Mouse (Mus musculus) T-helper 1 cell (primary cell): ENCODE data around the gene Rpl24.
"Not testable (repeated sequence)": the region's sequence is repeated elsewhere in the genome, so short reads cannot be mapped to it uniquely, and the experiment has no call there.

Experiments used
- in situ Hi-C: fragments of 300-600 bp; cut with MboI, MseI; formaldehyde crosslinking; loops from one replicate; pipeline ENCODE4 v1.15.1; 2025; ENCODE audit warnings: high pct_unique_total_duplicates

The Rpl24 gene

GRCm38 (mm10) chr16:55966212-55966871 is at the start of gene Rpl24:
Rpl24 (plus strand) TSS chr16:55966275.
- in situ Hi-C loops: no loop called here

- in situ Hi-C loops: no loop called here
Measured at GRCm38 (mm10) chr16:55922079-55922478, 44.0 kb upstream of the Rpl24 start.

GRCm38 (mm10) chr16:55924010-55924409 is 42.1 kb upstream of the Rpl24 start:
- in situ Hi-C loops: no loop called here

DNA sequence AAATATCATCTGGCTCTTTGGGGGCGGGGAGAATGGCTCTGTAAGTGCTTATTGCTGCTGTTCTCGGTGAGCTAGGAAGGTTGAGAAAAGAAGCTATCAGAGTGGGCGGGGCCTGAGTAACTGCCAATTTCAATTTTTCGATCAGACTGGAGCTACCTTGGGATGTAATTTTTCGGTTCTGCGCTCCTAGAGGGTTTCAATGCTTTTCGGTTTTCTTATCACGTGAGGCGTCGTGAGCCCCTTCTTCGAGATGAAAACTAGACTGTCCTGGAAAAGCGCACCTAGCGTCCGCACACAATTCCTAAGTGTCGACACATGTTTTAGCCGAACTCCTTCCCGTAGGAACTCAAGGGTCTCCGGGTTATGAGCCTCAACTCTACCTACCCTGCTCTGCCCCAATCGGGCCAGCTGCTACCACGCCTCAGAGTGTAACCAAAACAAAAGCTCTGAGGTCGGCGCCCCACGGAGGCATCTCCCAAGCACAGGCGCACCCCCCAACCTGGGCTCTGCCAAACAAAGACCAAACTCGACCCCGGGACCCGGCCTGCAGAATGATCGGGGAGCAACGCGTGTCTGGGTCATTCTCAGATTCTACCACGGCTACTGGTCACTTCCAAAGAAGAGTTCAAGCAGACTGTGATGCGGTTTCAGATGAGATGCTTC is 32.3 kb upstream of the Rpl24 start:
- in situ Hi-C loops: loop anchor here (25.0 kb wide), 1 partner anchor 778 kb away; the partner anchor contains the start of gene Tfg

DNA sequence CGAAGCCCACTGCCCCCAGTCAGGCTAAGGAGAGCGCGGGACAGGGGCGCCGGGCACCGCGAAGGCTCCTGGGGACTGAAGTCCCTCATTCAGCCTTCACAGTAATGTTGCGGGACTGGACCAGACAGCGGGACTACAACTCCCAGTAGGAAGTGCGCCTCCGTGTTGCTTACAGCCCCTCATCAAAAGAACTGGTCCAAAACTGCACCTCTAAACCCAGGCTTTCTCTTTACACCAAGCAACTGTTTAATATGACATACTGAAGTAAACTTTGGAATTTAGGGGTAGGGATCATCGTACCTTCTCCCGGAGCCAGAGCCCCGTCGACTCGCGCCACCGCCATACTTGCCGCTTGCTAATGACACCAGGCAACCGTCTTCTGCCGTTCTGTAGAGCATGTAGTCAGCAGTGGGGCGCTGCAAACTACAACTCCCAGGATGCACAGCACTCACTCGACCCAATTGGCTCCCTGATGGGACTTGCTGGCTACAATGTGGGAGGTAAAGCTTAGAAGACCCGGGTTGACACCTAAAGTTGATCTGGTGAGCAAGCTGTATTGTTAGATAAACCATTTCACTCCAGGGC is 31.5 kb upstream of the Rpl24 start, which contains the start of gene Cep97:
Gene Cep97, minus strand, starts transcription at position 403 of the 585 bp plus-strand sequence.
- in situ Hi-C loops: loop anchor here (25.0 kb wide), 1 partner anchor 778 kb away; the partner anchor contains the start of gene Tfg

GRCm38 (mm10) chr16:55938761-55939160 is 27.3 kb upstream of the Rpl24 start:
- in situ Hi-C loops: loop anchor here (25.0 kb wide), 1 partner anchor 774 kb away; the partner anchor contains the start of gene Tfg

DNA sequence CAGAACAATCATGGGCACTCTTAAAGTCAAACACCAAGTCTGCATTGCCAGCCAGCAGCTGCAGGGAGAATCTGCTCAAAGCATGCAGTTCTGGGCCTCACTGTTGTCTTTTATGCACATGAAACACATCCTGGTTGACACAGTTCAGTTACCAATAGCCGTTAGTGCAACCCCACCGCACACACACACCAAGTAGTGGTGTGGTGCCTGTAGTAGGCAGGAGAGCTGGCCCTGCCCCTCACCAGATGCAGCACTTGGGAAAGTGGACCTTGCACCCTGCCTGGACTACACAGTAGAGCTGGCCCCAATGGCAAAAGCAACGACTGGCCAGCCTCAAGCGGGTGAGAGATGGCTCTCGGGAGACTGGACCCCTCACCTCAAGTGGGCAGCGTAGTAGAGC is 26.4 kb upstream of the Rpl24 start:
- in situ Hi-C loops: loop anchor here (25.0 kb wide), 1 partner anchor 773 kb away; the partner anchor contains the start of gene Tfg

DNA sequence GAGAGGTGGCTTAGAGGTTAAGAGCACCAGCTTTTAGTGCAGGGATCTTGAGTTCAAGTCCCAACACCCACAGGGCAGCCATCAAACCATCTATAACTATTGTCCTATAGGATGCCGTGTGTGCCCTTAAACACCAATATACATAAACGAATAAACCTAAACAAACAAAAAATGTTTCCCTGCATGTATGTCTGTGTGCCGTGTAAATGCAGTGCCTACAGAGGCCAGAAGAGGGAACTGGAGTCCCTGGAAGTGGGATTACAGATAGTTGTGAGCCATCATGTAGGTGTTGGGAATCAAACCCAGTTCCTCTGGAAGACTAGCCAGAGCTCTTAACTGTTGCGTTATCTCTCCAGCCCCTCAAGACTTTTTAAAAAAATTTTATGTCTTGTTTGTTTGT is 25.3 kb upstream of the Rpl24 start:
- in situ Hi-C loops: loop anchor here (25.0 kb wide), 1 partner anchor 772 kb away; the partner anchor contains the start of gene Tfg

GRCm38 (mm10) chr16:55947266-55947665 is 18.8 kb upstream of the Rpl24 start:
- in situ Hi-C loops: loop anchor here (25.0 kb wide), 1 partner anchor 765 kb away; the partner anchor contains the start of gene Tfg

DNA sequence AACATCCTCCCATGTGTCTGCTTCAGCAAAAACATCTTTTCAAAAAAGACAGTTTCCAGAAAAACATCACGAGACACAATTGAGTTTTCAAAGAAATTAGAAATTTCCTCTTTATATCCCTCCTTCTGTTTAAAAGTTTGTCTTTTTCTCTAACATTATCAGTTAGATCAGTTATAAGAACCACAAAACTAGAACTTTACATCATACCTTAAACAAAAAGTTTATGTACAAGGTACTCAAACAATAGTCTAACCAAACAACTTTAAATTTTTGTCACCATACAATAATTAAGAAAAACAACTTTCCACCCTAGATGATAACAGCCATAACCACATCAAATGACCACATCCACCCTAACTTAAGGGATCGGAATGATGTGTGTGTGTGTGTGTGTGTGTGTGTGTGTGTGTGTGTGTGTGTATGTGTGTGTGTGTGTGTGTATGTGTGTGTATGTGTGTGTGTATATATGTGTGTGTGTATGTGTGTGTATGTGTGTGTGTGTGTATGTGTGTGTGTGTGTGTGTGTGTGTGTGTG is 18.1 kb upstream of the Rpl24 start:
- in situ Hi-C loops: loop anchor here (25.0 kb wide), 1 partner anchor 764 kb away; the partner anchor contains the start of gene Tfg

DNA sequence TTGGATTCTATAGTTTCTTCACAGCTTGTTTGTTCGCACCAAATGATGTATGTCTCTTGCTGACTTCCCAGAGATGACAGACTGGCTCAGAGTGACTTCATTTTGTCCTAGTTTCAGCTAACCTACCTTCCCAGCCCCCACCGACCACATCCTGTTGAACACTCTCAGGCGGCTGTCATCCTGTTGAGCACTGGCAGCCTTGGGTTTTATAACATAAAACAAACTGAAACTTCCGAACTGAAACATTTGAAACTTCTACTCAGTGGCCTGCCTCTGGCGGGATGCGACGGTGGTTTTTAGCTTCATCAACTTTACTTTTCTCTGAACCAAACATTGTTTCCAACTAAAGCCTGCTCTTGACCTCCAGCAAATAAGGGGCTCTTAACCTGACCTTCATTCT is 17.1 kb upstream of the Rpl24 start:
- in situ Hi-C loops: loop anchor here (25.0 kb wide), 1 partner anchor 763 kb away; the partner anchor contains the start of gene Tfg

DNA sequence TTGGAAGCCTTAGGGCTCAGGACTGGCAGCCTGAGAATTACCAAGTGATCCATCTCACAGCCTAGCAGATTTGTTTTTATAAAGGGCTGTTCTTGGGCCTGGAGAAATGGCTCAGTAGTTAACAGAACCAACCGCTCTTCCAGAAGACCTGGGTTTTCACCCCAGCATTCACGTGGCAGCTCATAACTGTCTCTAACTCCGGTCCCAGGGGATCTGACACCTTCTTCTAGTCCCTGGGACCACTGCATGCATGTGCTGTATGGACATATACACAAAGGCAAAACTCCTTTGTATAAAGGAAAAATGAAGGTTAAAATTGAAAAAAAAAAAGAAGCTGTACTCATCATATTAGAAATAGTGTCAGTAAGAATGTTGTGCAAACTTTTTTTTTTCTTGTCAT is 15.6 kb upstream of the Rpl24 start:
- in situ Hi-C loops: no loop called here

DNA sequence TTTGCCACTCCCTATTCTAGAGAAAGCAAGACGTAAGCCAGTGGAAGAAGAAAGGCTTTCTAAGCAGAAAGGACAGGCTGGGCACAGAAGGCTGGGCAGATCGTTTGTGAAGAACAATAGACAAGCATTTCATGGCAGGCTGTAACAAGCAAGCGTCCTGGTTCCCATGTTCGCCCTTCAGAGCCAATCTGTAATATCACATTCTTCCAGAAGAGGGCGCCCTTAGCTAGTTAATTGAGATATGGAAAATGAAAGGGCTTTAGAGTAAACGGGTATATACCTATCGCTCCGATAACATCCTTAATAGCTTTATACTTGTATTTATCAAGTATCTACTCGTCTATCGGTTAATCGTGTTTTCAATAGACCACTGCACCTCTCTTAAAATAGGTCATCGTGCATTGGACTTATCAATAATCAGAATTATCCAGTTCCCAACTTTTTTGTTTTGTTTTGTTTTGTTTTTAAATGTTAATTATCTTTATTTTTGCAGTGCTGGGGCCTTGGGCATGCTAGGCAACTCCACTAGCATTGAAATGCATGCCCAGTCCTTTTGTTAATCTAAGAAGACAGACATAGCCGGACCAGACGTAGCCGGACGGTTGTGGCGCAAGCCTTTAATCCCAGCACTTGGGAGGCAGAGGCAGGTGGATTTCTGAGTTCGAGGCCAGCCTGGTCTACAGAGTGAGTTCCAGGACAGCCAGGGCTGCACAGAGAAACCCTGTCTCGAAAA is 15.0 kb upstream of the Rpl24 start:
- in situ Hi-C loops: no loop called here

DNA sequence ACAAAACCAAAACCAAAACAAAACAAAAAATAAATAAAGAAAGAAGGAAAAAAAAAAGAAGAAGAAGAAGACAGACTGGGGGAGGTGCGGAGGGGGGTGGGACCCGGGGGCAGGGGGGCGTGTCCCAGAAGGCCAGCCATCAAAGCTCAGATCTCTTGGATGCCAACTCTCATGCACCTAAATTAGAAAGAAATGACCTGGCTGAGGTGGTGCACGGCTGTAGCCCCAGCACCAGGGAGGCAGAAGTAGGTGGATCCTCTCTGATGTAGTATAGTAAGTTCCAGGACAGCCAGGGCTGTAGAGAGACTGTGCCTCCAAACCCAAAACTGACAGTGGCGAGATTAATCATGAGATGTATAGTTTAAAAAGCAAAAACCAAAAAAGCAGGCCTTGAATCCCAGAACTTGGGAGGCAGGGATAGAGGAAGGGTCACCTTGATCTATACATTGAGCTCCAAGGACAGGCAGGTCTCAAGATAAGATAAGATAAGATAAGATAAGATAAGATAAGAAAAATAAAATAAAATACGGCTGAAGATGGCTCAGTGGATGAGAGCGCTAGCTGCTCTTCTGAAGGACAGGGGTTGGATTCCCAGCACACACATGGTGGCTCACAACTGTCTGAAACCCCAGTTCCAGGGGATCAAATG is 14.3 kb upstream of the Rpl24 start:
- in situ Hi-C loops: no loop called here

- in situ Hi-C loops: no loop called here
Measured at GRCm38 (mm10) chr16:55952771-55953170, 13.3 kb upstream of the Rpl24 start.

- in situ Hi-C loops: not testable (repeated sequence)
Measured at GRCm38 (mm10) chr16:55954196-55954595, 11.9 kb upstream of the Rpl24 start.

DNA sequence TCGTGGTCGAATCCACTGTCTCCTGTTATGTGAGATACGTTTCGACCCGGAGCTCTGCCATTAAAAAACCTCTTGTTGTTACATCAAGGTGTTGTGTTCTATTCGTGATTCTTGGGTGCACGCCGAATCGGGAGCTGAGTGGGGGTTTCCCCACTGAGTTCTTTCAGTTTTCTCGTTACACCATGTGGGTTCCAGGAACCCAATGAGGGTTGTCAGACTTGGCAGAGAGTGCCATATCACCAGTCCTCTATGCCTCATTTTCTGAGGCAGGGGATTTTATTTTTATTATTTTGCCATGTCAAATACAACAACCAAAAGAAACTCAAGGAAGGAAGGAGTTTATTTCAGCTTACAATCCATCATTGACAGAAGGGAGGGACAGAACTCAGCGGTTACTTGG is 3.0 kb upstream of the Rpl24 start:
- in situ Hi-C loops: loop anchor here (5.0 kb wide), 1 partner anchor 104 kb away; no protein-coding TSS in a partner anchor

- in situ Hi-C loops: loop anchor here (5.0 kb wide), 1 partner anchor 103 kb away; no protein-coding TSS in a partner anchor
Measured at GRCm38 (mm10) chr16:55964126-55964949, 1.7 kb upstream of the Rpl24 start.

- in situ Hi-C loops: no loop called here
Measured at GRCm38 (mm10) chr16:55967221-55967620, 1.1 kb downstream of the Rpl24 start.

DNA sequence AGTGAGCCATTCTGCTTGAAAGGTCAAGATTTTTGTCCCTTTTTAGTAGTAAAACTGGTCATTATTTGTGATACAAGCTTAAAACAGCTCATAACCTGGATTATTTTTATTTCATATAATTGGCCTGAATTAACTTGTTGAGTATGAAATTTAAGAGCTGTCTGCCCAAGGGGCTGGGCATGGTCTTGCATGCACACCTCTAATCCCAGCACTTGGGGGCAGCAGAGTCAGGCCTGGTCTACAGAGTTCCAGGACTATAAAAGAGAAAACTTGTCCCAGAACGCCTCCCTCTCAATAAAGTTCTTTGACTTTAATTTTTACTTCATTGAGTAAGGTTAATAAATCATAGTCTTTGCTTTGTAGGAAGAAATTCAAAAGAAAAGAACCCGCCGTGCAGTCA is 3.1 kb downstream of the Rpl24 start:
- in situ Hi-C loops: no loop called here
